Mouse (Mus musculus) 3134 (cell line): Measurements from ENCODE around the gene Cckbr.

ENCODE experiments used
- DNase-seq: peaks from one replicate; pipeline ENCODE4 v3.0.0-alpha.2; 2011; ENCODE audit warnings: low spot score; ENCODE audit not compliant: insufficient read length; ENCODE audit errors: extremely low read depth

The Cckbr gene

GRCm38 (mm10) chr7:105487104-105487876 lies 61.8 kb downstream of the Cckbr start:
- no peak for DNase-seq

GRCm38 (mm10) chr7:105497881-105498280 lies 72.3 kb downstream of the Cckbr start:
- DNase-seq, result no peak

GRCm38 (mm10) chr7:105498854-105499492 lies 73.4 kb downstream of the Cckbr start:
- DNase-seq, result peak; percentile 56

- no peak for DNase-seq
Measured at GRCm38 (mm10) chr7:105499676-105500075, 74.1 kb downstream of the Cckbr start.

GRCm38 (mm10) chr7:105501984-105502383 lies 76.5 kb downstream of the Cckbr start:
- DNase-seq, result no peak

GRCm38 (mm10) chr7:105507257-105507656 lies 81.7 kb downstream of the Cckbr start:
- no peak for DNase-seq

- no peak for DNase-seq
Measured at GRCm38 (mm10) chr7:105510143-105510542, 84.6 kb downstream of the Cckbr start.

GRCm38 (mm10) chr7:105513845-105514291 lies 88.3 kb downstream of the Cckbr start:
- DNase-seq, result no peak

- no peak for DNase-seq
Measured at GRCm38 (mm10) chr7:105514561-105514960, 89.0 kb downstream of the Cckbr start.

- DNase-seq, result peak; percentile 39
Measured at GRCm38 (mm10) chr7:105515178-105515577, 89.6 kb downstream of the Cckbr start.

GRCm38 (mm10) chr7:105516669-105517360 lies 91.3 kb downstream of the Cckbr start:
- DNase-seq, result no peak

- DNase-seq, result peak; percentile 39
Measured at GRCm38 (mm10) chr7:105519336-105519735, 93.8 kb downstream of the Cckbr start.

- no peak for DNase-seq
Measured at GRCm38 (mm10) chr7:105519771-105520170, 94.2 kb downstream of the Cckbr start.

GRCm38 (mm10) chr7:105520201-105520600 lies 94.7 kb downstream of the Cckbr start:
- DNase-seq, result no peak
